Mouse (Mus musculus): ENCODE measurements at regions not wholly inside any gene's neighbourhood (a gene's known extent, or its start where the extent isn't known, plus 50 kb on each side); places are given as distances from the start of the nearest gene placed in this dataset.

DNA sequence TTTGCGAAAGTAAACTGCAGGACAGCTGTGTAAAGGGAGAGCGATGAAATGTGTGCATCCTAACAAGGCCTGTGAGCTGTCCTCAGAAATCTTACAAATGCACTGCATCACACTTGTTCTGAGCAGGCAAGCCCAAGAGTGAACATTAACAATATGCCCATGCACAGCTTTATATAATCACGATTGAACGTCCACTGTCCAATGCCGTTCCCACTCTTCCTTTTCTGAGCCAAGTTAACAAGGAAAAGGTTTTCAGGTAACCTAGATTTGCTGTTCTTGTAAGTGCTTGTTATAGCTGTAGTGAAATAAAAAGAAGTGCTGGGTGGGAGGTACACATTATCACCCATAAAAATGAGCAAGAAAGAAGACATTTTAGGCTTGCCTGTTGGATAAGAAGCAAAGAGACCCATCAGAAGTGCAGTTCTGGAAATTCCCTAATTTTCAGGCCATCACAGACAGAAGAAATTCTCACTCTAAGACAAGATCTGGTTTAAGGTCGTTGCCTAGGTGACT lies 243.3 kb upstream of the Tenm2 start:
- no peak overlapping the region for H3K9ac ChIP-seq (ENCODE audit: low read length)
- no peak for ATAC-seq (ENCODE audit: low FRiP score, low TSS enrichment)

DNA sequence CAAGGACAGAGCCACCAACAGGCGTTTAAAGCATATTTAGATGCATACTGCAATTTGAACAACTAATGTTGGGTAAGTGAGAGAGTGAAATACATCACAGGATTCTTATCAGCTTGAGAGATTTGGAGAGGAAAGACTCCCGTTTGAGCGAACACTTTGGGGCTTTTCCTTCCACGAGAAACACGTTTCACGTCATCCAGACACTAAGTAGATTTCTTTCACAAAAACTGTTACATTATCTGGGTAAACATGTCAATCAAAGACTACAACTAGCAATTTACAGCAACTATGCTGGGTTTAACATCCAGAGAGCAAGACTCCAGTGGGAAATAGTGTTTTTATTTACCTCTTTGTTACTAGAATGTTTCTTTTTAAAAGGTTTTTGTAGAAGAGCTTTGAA lies 238.3 kb upstream of the Tenm2 start:
- H3K36me3 ChIP-seq (ENCODE audit: control insufficient read depth, insufficient read depth, low read length) = no peaks in the 10 kb centered on the region
- no peaks in the 10 kb centered on the region for H3K4me1 ChIP-seq (replicated peaks; ENCODE audit: control insufficient read depth, insufficient read depth)
- H3K27me3 ChIP-seq (ENCODE audit: control insufficient read depth, insufficient read depth, low read length) = no peaks in the 10 kb centered on the region
- 30% methylated on average over 6 of the region's 6 CpGs for WGBS
- H3K4me2 ChIP-seq (replicated peaks; ENCODE audit: low read depth) = no peak overlapping the region
- ATAC-seq (ENCODE audit: low FRiP score, low TSS enrichment) (no peak), DNase-seq (ENCODE audit: low spot score) (no peak)
- H3K27ac ChIP-seq (replicated peaks) = no peak overlapping the region
- TF ChIP-seq CTCF (IDR thresholded peaks at IDR 0.05; ENCODE audit: low read depth) (no peak), EP300 (optimal IDR thresholded peaks at IDR 0.05) (no peak)
- H3K9ac ChIP-seq (ENCODE audit: low read length) = no peak overlapping the region
- H3K4me3 ChIP-seq (ENCODE audit: low read depth, low read length) = no peak overlapping the region
- H3K9me3 ChIP-seq (ENCODE audit: control insufficient read depth, low read length) = no peaks in the 10 kb centered on the region

More for the DNA sequence above, 243.3 kb upstream of the Tenm2 start:
- 83% methylated on average over 6 of the region's 6 CpGs for WGBS
- no peaks in the 10 kb centered on the region for H3K27me3 ChIP-seq (ENCODE audit: control insufficient read depth, insufficient read depth, low read length)
- no peaks in the 10 kb centered on the region for H3K9me3 ChIP-seq (ENCODE audit: control insufficient read depth, low read length)
- no peak overlapping the region for H3K27ac ChIP-seq (replicated peaks)
- H3K36me3 ChIP-seq (ENCODE audit: control insufficient read depth, insufficient read depth, low read length) = no peaks in the 10 kb centered on the region
- no peak for DNase-seq (ENCODE audit: low spot score)
- TF ChIP-seq EP300 (optimal IDR thresholded peaks at IDR 0.05) = no peak
- no peak for TF ChIP-seq CTCF (IDR thresholded peaks at IDR 0.05; ENCODE audit: low read depth)
- H3K4me1 ChIP-seq (replicated peaks; ENCODE audit: control insufficient read depth, insufficient read depth) = no peaks in the 10 kb centered on the region
- H3K4me3 ChIP-seq (ENCODE audit: low read depth, low read length) = no peak overlapping the region
- no peak overlapping the region for H3K4me2 ChIP-seq (replicated peaks; ENCODE audit: low read depth)

DNA sequence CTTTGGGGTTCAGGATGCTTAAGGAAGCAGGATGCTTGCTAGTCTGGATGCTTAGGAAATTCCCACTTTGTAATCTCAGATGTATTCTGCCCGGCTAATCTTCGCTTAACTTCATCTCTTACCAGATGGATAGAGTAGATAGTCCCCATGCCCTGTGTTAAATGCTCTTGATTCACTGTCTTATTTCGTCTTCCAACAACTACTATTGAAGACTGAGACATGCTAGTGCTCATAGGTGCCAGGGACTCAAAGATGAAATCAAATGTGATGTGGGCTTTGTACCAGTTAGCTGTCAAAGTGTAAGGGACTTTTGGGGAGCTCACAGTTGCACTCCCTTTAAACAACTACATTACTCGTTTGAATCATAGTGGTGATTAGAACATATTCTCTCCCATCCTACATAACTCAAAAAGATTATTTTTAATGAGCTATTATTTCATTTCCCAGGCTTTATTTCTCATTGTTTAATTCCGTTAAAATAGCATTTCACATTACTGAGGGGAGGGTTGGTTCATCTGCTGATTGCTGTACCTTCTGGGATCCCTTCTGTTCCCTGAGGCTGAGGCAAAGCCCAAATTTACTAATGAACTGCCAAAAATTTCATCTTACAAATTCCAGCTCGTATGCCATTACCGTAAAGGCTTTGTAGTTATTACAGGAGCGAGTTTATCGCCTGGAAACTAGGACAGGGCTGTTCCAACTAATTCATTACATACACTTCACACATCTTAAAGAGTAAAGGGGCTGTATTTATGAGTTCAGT lies 228.1 kb upstream of the Tenm2 start:
- no peak for ATAC-seq (ENCODE audit: low FRiP score, low TSS enrichment)
- Histone ChIP-seq H3K9me3 (ENCODE audit: control insufficient read depth, low read length) (no peaks in the 10 kb centered on the region), H3K4me1 (replicated peaks; ENCODE audit: control insufficient read depth, insufficient read depth) (no peaks in the 10 kb centered on the region), H3K4me3 (ENCODE audit: low read depth, low read length) (no peak overlapping the region), H3K4me2 (replicated peaks; ENCODE audit: low read depth) (no peak overlapping the region), H3K27me3 (ENCODE audit: control insufficient read depth, insufficient read depth, low read length) (no peaks in the 10 kb centered on the region), H3K27ac (replicated peaks) (no peak overlapping the region), H3K9ac (ENCODE audit: low read length) (no peak overlapping the region), H3K36me3 (ENCODE audit: control insufficient read depth, insufficient read depth, low read length) (no peaks in the 10 kb centered on the region)
- DNase-seq (ENCODE audit: low spot score) = no peak
- WGBS = 82% methylated on average over 9 of the region's 9 CpGs
- no peak for TF ChIP-seq CTCF (IDR thresholded peaks at IDR 0.05; ENCODE audit: low read depth)
- TF ChIP-seq EP300 (optimal IDR thresholded peaks at IDR 0.05) = no peak

DNA sequence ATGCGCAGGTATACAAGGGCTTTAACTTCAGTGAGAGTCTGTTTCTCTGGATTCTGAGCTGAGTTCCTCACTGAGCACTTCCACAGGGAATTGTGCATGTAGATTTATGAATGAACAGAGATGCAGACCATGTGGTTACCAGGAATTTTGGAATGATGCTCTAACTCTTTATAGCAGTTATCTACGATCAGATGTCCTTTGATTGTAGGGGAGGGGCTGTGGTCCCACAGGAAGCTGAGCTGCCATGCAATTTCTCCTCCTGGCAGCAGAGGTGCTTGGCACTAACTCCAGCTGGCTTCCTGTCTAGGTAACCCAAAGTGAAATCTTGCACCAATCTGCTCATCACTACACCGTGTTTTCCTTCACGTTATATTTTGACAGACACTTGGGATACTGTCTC lies 226.6 kb upstream of the Tenm2 start:
- H3K4me3 ChIP-seq (ENCODE audit: low read depth, low read length) = no peak overlapping the region
- TF ChIP-seq EP300 (optimal IDR thresholded peaks at IDR 0.05) = no peak
- no peak for TF ChIP-seq CTCF (IDR thresholded peaks at IDR 0.05; ENCODE audit: low read depth)
- ATAC-seq (ENCODE audit: low FRiP score, low TSS enrichment) (no peak), DNase-seq (ENCODE audit: low spot score) (no peak)
- H3K4me1 ChIP-seq (replicated peaks; ENCODE audit: control insufficient read depth, insufficient read depth) = no peaks in the 10 kb centered on the region
- no peaks in the 10 kb centered on the region for H3K36me3 ChIP-seq (ENCODE audit: control insufficient read depth, insufficient read depth, low read length)
- H3K27me3 ChIP-seq (ENCODE audit: control insufficient read depth, insufficient read depth, low read length) = no peaks in the 10 kb centered on the region
- no peak overlapping the region for H3K9ac ChIP-seq (ENCODE audit: low read length)
- H3K9me3 ChIP-seq (ENCODE audit: control insufficient read depth, low read length) = no peaks in the 10 kb centered on the region
- H3K4me2 ChIP-seq (replicated peaks; ENCODE audit: low read depth) = no peak overlapping the region
- no peak overlapping the region for H3K27ac ChIP-seq (replicated peaks)
- WGBS = 76% methylated on average over 4 of the region's 4 CpGs

DNA sequence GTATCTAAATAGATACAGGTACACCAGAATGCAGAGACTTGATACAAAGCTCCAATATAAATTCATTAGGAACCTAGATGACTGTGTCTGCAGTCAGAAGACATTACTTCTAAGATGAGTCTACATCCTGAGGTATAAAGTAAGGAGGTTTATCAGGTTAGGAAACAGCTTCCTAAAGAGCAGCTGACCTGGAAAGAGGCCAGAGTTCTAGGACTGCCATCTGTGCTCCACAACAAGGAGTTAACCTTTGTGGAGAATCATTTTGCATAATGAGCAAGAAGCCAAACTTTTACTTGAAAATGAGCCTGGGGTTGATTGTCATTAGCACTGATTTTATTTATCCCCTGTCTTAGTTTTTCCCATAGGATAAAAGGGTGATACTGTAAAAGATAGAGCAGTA lies 211.6 kb upstream of the Tenm2 start:
- Histone ChIP-seq H3K36me3 (ENCODE audit: control insufficient read depth, insufficient read depth, low read length) (no peaks in the 10 kb centered on the region), H3K27me3 (ENCODE audit: control insufficient read depth, insufficient read depth, low read length) (no peaks in the 10 kb centered on the region), H3K4me3 (ENCODE audit: low read depth, low read length) (no peak overlapping the region), H3K9ac (ENCODE audit: low read length) (no peak overlapping the region), H3K27ac (replicated peaks) (no peak overlapping the region), H3K9me3 (ENCODE audit: control insufficient read depth, low read length) (no peaks in the 10 kb centered on the region), H3K4me1 (replicated peaks; ENCODE audit: control insufficient read depth, insufficient read depth) (no peaks in the 10 kb centered on the region), H3K4me2 (replicated peaks; ENCODE audit: low read depth) (no peak overlapping the region)
- ATAC-seq (ENCODE audit: low FRiP score, low TSS enrichment) (no peak), DNase-seq (ENCODE audit: low spot score) (no peak)
- TF ChIP-seq EP300 (optimal IDR thresholded peaks at IDR 0.05) = no peak
- no peak for TF ChIP-seq CTCF (IDR thresholded peaks at IDR 0.05; ENCODE audit: low read depth)

DNA sequence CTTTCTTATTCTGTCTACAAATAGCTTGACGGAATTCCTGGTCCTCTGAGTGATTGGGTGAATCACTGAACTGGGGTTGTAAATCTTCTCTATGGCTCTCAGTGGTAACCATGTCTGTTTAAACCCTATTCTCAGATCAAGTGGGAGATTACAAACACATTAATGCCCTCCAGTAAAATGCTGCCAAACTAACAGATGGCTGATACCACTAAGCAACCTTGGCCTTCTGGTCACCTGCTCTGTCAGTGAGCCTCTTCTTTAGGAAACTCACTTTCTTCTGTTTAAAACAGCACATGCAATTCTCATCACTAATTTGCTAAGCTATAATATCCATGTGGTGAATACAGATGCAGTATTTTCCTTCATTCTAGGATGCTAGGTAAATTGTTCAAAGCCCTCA lies 210.9 kb upstream of the Tenm2 start:
- H3K9me3 ChIP-seq (ENCODE audit: control insufficient read depth, low read length) = no peaks in the 10 kb centered on the region
- H3K27me3 ChIP-seq (ENCODE audit: control insufficient read depth, insufficient read depth, low read length) = no peaks in the 10 kb centered on the region
- TF ChIP-seq EP300 (optimal IDR thresholded peaks at IDR 0.05) (no peak), CTCF (IDR thresholded peaks at IDR 0.05; ENCODE audit: low read depth) (no peak)
- no peak overlapping the region for H3K27ac ChIP-seq (replicated peaks)
- no peak for ATAC-seq (ENCODE audit: low FRiP score, low TSS enrichment)
- no peaks in the 10 kb centered on the region for H3K36me3 ChIP-seq (ENCODE audit: control insufficient read depth, insufficient read depth, low read length)
- 67% methylated on average over 1 of the region's 1 CpGs for WGBS
- H3K9ac ChIP-seq (ENCODE audit: low read length) = no peak overlapping the region
- H3K4me1 ChIP-seq (replicated peaks; ENCODE audit: control insufficient read depth, insufficient read depth) = no peaks in the 10 kb centered on the region
- DNase-seq (ENCODE audit: low spot score) = no peak
- no peak overlapping the region for H3K4me2 ChIP-seq (replicated peaks; ENCODE audit: low read depth)
- no peak overlapping the region for H3K4me3 ChIP-seq (ENCODE audit: low read depth, low read length)
